Mouse (Mus musculus): Measurements from ENCODE around the gene Agfg2.

GRCm38 (mm10) chr5:137647827-137648601 lies 36.5 kb downstream of the Agfg2 start:
- TF ChIP-seq CTCF (IDR thresholded peaks at IDR 0.05; ENCODE audit: extremely low read depth, insufficient read depth, insufficient read length, insufficient replicate concordance), result no peak
- no peak for TF ChIP-seq POLR2A (IDR thresholded peaks at IDR 0.05; ENCODE audit: low read depth, low read length)
